Mouse (Mus musculus) liver, embryonic 13.5 days (tissue): ENCODE data around the gene Cyct. TPM values are rescaled to one million over a fixed set of nuclear protein-coding genes. Genes with fewer than 3 reads are reported as not detected.

Experiments
- ATAC-seq: fragments of 200-750 bp; cut with Nextera tagmentation; 2 replicates; pipeline ENCODE4 v1.8.0; 2017; ENCODE audit warnings: low read depth, mild to moderate bottlenecking, moderate number of reproducible peaks, moderate library complexity
- DNase-seq: peaks from one replicate; pipeline ENCODE4 v3.0.0; 2022
- H3K27ac ChIP-seq: fragments of 300-500 bp; sonication (generic); 2 replicates; pipeline ENCODE4 v1.5.1; 2015; ENCODE audit warnings: moderate library complexity, mild to moderate bottlenecking, inconsistent platforms
- H3K27me3 ChIP-seq: fragments of 300-500 bp; sonication (generic); 2 replicates; pipeline ENCODE4 v1.6.1; 2015; ENCODE audit warnings: mild to moderate bottlenecking, inconsistent platforms
- H3K36me3 ChIP-seq: fragments of 300-500 bp; sonication (generic); 2 replicates; pipeline ENCODE4 v1.6.1; 2015; ENCODE audit warnings: mild to moderate bottlenecking, inconsistent platforms
- H3K4me1 ChIP-seq: fragments of 300-500 bp; sonication (generic); replicated peaks from 2 replicates; pipeline ENCODE4 v1.6.1; 2015; ENCODE audit warnings: inconsistent platforms
- H3K4me2 ChIP-seq: fragments of 300-500 bp; sonication (generic); 2 replicates; pipeline ENCODE4 v1.6.1; 2015; ENCODE audit warnings: inconsistent platforms, mild to moderate bottlenecking, moderate library complexity
- H3K4me3 ChIP-seq: fragments of 300-500 bp; sonication (generic); replicated peaks from 2 replicates; pipeline ENCODE4 v1.5.1; 2015; ENCODE audit warnings: mild to moderate bottlenecking, inconsistent platforms
- H3K9ac ChIP-seq: fragments of 300-500 bp; sonication (generic); 2 replicates; pipeline ENCODE4 v1.6.1; 2015; ENCODE audit warnings: mild to moderate bottlenecking, inconsistent platforms
- H3K9me3 ChIP-seq: fragments of 300-500 bp; sonication (generic); replicated peaks from 2 replicates; pipeline ENCODE4 v1.6.1; 2016; ENCODE audit warnings: inconsistent platforms
- WGBS: fragments of 180-500 bp; shearing (Covaris S2); methylation state at CpG from one replicate; pipeline ENCODE4 v1.1.7; 2015; ENCODE audit not compliant: insufficient replicate concordance; 5-methylcytosine and 5-hydroxymethylcytosine counted together
- polyA plus RNA-seq: library from polyadenylated mRNA; unstranded; fragments of >200 nt; fragmentation: Nextera tagmentation; extraction: Ambion mirVana; gene quantifications from 2 replicates; pipeline ENCODE4 v1.2.1, GENCODE M21; 2015

The Cyct gene
- polyA plus RNA-seq, 1 experiment from 2014 or later: not detected

DNA sequence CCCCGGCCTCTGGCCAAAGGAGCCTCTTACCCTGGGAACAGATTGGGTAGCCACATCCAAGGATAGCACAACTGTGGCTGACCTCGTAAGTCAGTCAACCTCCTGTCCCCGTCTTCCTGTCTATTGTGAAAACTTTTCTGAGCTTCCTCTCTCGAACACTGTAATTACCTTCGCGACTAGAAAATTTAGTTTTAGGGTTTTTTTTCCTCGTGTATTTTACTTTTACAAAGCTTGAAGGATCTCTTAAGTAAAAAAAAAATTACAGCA lies 10.3 kb upstream of the Cyct start:
- Histone ChIP-seq H3K4me3 (peak overlapping the region; percentile 96), H3K9ac (peak overlapping the region; percentile 93), H3K27ac (peak overlapping the region; percentile 93), H3K9me3 (no peaks in the 10 kb centered on the region), H3K36me3 (peaks cover 36% of the 10 kb centered on the region), H3K4me1 (peaks cover 35% of the 10 kb centered on the region), H3K4me2 (peak overlapping the region; percentile 95), H3K27me3 (no peaks in the 10 kb centered on the region)
- DNase-seq (no peak), ATAC-seq (peak; percentile 41)
- 0% methylated on average over 7 of the region's 7 CpGs for WGBS

DNA sequence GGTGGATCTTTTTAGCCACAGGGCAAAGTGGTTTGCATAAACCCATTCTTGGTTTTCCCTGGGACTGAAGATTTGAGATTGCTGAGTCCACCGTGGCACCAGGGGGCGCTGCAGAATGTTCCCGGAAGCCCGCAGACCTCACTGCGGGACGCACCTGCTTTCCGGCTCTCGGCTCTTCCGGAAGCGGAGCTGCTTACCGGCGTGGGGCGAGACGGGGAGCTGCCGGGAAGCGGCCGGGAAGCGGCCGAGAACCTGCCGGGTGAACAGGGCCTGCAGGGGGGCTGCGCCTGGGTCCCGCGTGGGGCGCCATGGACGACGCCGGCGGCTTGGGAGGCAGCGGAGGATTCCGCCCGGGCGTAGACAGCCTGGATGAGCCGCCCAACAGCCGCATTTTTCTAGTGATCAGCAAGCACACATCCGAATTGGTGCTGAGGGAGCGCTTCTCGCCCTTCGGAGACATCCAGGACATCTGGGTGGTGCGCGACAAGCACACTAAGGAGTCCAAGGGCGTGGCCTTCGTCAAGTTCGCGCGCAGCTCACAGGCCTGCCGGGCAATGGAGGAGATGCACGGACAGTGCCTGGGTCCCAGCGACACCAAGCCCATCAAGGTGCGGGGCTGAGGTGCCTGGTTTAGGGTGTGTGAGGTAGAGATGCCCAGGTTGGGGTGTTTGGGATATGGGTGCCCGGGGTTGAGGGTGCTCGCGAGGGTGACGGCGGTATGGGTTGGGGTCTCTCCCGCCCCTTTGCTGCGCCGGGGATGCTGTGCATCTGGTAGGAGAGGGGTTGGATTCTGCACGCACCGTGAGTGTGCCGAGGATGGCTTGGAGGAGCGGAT lies 9.8 kb upstream of the Cyct start, which contains the start of gene Rbm45:
TSS of gene Rbm45 (plus strand) at position 164 of the 835 bp plus-strand sequence.
- Histone ChIP-seq H3K4me1 (peaks cover 35% of the 10 kb centered on the region), H3K27me3 (no peaks in the 10 kb centered on the region), H3K4me2 (peak within 1 kb of the TSS; percentile 95), H3K9me3 (no peaks in the 10 kb centered on the region), H3K4me3 (peak within 1 kb of the TSS; percentile 96), H3K9ac (peak within 1 kb of the TSS; percentile 93), H3K27ac (peak within 1 kb of the TSS; percentile 93), H3K36me3 (peaks cover 31% of the 10 kb centered on the region)
- ATAC-seq: peak; percentile 90
- DNase-seq: peak; percentile 76
- under 1% methylated on average over 61 of the region's 61 CpGs for WGBS

DNA sequence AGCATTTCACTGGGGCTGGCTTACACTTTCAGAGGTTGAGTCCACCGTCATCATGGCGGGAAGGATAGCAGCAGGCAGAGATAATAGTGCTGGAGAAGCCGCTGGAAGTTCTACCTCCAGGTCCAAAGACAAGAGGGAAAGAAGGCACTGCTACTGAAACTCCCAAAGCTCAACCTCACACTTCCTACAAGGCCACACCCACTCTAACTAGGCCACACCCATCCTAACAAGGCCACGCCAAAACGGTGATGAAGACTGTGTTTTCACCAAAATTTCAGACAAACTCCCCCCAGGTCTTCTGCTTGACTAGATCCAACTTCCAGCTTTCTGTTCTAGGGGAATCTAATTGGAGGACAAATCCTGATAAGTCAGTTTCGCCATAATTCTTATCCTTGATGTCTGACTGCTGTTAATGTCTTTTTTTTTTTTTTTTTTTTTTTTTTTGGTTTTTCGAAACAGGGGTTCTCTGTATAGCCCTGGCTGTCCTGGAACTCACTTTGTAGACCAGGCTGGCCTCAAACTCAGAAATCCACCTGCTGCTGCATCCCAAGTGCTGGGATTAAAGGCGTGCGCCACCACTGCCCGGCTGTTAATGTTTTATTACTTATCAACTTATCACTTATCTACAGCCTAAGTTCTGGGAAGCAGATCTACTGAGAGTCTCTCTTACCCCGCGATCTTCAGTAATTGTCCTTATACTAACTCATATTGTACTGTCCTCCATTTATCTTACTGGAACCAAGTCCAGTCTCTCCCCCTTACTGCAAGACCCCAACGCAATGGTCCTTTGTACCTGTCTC lies 8.8 kb upstream of the Cyct start:
- no peak overlapping the region for H3K27ac ChIP-seq
- peak overlapping the region; percentile 95 for H3K4me2 ChIP-seq
- peaks cover 35% of the 10 kb centered on the region for H3K4me1 ChIP-seq
- 46% methylated on average over 13 of the region's 13 CpGs for WGBS
- H3K9ac ChIP-seq: peak overlapping the region; percentile 93; the same call in 1 of the 2 replicates
- peak overlapping the region; percentile 96 for H3K4me3 ChIP-seq
- DNase-seq (no peak), ATAC-seq (no peak)
- no peaks in the 10 kb centered on the region for H3K9me3 ChIP-seq
- no peaks in the 10 kb centered on the region for H3K27me3 ChIP-seq
- peaks cover 22% of the 10 kb centered on the region for H3K36me3 ChIP-seq

DNA sequence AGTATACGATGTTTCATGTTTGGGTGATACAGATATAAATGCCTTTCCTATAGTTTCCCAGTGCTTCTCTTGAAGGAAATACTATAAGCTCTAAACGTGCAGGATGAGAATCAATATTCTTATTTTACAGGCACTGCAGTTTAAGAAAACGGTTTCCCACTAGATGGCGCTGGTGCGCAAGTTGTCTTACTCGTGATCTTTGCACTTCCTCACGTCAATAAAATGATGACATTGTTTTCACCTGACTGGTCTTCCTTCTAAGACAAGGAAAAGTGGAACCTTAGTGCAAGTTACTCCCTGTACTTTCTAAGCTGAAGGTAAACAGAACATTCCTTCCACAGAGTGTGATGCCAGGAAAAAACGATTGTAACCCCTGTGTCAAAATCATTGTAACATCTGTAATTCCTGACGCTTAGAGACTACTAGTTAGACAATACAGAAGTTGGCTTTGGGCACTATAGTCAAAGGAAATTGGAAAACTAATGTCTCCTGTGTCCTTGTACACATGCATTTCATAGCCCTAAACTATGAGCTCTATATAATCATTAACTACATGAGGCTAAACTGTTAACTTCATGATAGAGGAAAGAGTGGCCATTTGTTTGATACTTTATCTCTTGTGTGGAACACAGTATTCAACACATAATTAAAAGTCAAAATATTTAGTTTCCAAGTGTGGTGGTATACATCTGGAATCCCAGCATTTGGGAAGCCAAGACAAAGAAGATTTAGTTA lies 7.1 kb upstream of the Cyct start:
- H3K9me3 ChIP-seq: no peaks in the 10 kb centered on the region
- H3K9ac ChIP-seq: no peak overlapping the region
- H3K27ac ChIP-seq: no peak overlapping the region
- H3K4me3 ChIP-seq: no peak overlapping the region
- 11% methylated on average over 9 of the region's 9 CpGs for WGBS
- peak; percentile 50 for DNase-seq
- H3K27me3 ChIP-seq: no peaks in the 10 kb centered on the region
- H3K36me3 ChIP-seq: peaks cover 7% of the 10 kb centered on the region; the same call in 1 of the 2 replicates
- peaks cover 32% of the 10 kb centered on the region for H3K4me1 ChIP-seq
- H3K4me2 ChIP-seq: no peak overlapping the region
- no peak for ATAC-seq

DNA sequence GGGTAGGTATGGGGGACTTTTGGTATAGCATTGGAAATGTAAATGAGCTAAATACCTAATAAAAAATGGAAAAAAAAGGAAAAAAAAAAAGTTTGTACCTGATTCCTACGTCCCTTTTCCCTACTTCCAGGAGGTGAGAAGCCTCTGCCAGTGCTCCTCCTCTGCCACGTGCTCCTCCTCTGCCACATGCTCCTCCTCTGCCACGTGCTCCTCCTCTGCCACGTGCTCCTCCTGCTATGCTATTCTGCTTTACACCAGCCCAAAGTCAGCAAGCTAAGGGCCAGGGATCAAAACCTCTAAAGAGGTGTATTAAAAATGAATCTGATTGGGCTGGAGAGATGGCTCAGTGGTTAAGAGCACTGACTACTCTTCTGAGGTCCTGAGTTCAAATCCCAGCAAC lies 5.6 kb upstream of the Cyct start:
- no peak overlapping the region for H3K4me3 ChIP-seq
- no peaks in the 10 kb centered on the region for H3K36me3 ChIP-seq
- no peak for DNase-seq
- no peak overlapping the region for H3K4me2 ChIP-seq
- H3K27me3 ChIP-seq: no peaks in the 10 kb centered on the region
- H3K9me3 ChIP-seq: no peaks in the 10 kb centered on the region
- H3K9ac ChIP-seq: no peak overlapping the region
- no peak overlapping the region for H3K27ac ChIP-seq
- ATAC-seq: no peak
- peaks cover 17% of the 10 kb centered on the region for H3K4me1 ChIP-seq
- WGBS: 65% methylated on average over 4 of the region's 4 CpGs

DNA sequence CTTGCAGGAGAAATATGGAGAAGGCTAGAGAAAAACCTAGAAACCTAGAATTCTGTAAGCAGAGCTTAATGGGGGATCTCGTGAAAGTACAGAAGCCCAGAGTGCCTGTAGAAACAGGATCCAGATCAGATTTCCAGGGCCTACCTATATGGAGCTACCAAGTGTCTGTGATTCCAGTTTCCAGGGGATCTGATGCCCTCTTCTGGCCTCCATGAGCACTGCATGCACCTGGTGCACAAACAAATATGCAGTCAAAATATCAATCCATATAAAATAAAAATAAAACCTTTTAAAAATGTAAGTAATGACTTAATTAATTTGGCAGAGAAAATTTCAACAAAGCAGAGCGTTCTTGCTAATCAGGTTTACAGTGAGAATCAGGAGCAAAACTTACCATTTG lies 1.9 kb upstream of the Cyct start:
- Histone ChIP-seq H3K9me3 (no peaks in the 10 kb centered on the region), H3K4me2 (no peak overlapping the region), H3K36me3 (no peaks in the 10 kb centered on the region), H3K4me1 (no peaks in the 10 kb centered on the region), H3K27ac (no peak overlapping the region), H3K9ac (no peak overlapping the region), H3K4me3 (no peak overlapping the region), H3K27me3 (no peaks in the 10 kb centered on the region)
- 38% methylated on average over 2 of the region's 2 CpGs for WGBS
- ATAC-seq: no peak
- no peak for DNase-seq

DNA sequence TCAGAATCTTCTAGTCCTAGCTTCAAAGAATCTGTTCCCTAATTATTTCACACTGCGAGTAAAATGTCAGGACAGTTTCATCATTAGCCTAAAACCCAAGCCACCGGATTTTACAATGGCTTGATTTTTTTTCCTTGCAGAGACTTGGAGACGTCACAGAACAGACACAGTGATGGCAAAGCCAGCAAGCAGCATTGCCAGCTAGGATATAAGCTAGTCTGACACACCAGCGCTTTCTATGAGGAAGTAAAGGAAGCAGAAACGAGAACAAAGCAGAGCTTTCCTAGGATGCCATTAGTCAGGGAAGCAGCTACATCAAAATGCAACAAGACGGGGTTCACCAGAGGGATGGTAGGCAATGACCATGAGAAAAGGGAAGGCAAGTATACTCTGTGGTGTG lies 12.4 kb downstream of the Cyct start:
- H3K36me3 ChIP-seq: no peaks in the 10 kb centered on the region
- H3K9me3 ChIP-seq: no peaks in the 10 kb centered on the region
- H3K4me1 ChIP-seq: no peaks in the 10 kb centered on the region
- no peak overlapping the region for H3K4me2 ChIP-seq
- no peak overlapping the region for H3K27ac ChIP-seq
- no peak for DNase-seq
- ATAC-seq: no peak
- H3K4me3 ChIP-seq: no peak overlapping the region
- no peaks in the 10 kb centered on the region for H3K27me3 ChIP-seq
- WGBS: 56% methylated on average over 6 of the region's 6 CpGs
- H3K9ac ChIP-seq: no peak overlapping the region

DNA sequence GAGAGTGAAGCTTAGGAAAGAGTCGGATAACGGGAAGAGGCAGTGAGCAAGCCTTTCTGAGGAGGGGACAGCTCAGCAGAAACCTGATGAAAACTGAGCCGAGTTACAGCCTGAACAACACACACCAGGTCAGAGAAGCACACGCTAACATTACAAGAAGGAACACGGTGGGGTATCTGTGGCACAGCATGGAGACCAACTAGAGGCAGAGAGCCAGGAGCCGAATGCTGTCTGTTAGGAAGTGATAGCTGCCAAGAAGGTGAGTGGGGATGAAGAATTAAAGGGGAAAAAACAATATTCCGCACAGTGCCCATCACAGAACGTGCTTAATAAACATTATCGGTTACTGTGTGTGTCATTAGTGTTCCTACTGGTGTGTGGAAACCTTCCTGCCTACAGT lies 18.1 kb downstream of the Cyct start:
- ATAC-seq: no peak
- 73% methylated on average over 9 of the region's 9 CpGs for WGBS
- Histone ChIP-seq H3K36me3 (no peaks in the 10 kb centered on the region), H3K4me3 (no peak overlapping the region), H3K27ac (no peak overlapping the region), H3K9ac (no peak overlapping the region), H3K4me1 (peaks cover 9% of the 10 kb centered on the region; the same call in 1 of the 2 replicates), H3K4me2 (no peak overlapping the region), H3K9me3 (no peaks in the 10 kb centered on the region), H3K27me3 (peaks cover 32% of the 10 kb centered on the region)
- DNase-seq: no peak

DNA sequence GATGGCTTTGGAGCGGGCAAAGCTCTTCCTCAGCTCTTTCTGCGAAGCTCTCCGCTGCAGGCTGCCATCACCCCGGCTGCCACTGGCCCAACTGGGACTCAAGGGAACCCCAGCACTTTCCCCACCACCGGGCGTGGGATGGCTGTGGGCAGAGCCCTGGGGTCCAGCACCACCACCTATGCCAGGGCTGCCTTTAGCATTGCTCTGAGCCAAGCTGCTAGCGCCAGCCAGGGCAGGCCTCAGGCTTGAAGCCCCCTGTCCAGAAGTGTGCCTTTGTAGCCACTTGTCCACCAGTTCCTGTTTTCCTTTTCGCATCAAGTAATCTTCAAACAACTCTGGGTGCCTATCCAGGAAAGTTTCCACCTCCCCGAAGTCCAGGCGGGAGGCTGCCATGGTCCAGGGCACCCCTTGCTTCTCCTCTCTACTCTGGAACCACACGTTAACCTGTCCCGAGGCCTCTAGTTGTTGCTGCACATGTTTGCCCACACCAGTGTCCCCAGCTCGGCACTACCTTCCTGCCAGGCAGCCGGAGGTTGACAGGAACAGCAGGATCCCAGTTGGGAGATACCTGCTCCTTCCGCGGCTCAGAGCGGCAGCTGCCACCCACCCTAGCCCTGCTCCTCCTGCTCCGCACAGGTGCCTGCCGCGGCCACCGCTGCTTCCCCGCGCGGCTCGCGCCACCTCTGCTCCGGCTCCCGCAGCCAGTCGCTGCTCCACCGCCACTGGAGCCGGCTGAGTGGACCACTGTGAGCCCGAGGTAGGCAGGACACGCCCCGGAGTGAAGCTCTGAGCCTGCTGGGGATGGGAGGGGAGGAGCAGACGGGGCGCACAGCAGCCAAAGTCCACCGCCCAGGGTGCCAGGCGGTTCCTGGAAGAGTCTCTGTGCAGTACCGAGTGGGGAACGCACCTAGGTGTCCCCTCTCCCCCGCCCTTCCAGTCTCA lies 21.8 kb downstream of the Cyct start, which contains the start of gene Pde11a:
TSS of gene Pde11a (minus strand) at position 560 of the 942 bp plus-strand sequence.
- 13% methylated on average over 41 of the region's 41 CpGs for WGBS
- Histone ChIP-seq H3K4me1 (peaks cover 9% of the 10 kb centered on the region; the same call in 1 of the 2 replicates), H3K9ac (peak within 1 kb of the TSS; percentile 29; the same call in 1 of the 2 replicates), H3K4me3 (peak within 1 kb of the TSS; percentile 46), H3K27me3 (peaks cover 38% of the 10 kb centered on the region), H3K9me3 (no peaks in the 10 kb centered on the region), H3K4me2 (peak within 1 kb of the TSS; percentile 68), H3K27ac (no peak within 1 kb of the TSS), H3K36me3 (no peaks in the 10 kb centered on the region)
- DNase-seq (no peak), ATAC-seq (peak; percentile 57; the same call in 1 of the 2 replicates)

DNA sequence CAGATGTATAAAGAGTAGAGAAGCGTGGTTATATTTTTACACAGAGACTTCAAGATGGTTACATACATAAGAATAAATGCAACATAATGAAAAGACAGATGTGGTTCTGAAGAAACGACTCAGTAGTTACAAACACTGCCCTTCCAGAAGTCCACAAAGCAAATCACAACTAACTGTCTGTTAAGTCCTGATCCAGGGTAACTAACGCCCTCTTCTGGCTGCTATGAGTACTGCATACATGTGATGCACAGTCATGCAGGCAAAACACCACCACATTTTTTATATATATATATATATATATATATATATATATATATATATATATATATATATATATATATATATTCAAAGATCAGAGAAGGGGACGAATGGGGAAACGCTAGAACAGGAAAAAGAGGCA lies 25.7 kb downstream of the Cyct start:
- Histone ChIP-seq H3K9me3 (no peaks in the 10 kb centered on the region), H3K4me2 (no peak overlapping the region), H3K4me1 (peaks cover 9% of the 10 kb centered on the region; the same call in 1 of the 2 replicates), H3K27me3 (peaks cover 29% of the 10 kb centered on the region), H3K36me3 (no peaks in the 10 kb centered on the region), H3K4me3 (no peak overlapping the region), H3K27ac (no peak overlapping the region), H3K9ac (no peak overlapping the region)
- ATAC-seq (no peak), DNase-seq (no peak)
- WGBS: 46% methylated on average over 5 of the region's 5 CpGs
